Mouse (Mus musculus): ENCODE results near the gene Arfgap2. TPM values are rescaled to one million over a fixed set of nuclear protein-coding genes. Genes with fewer than 3 reads are reported as not detected.

Arfgap2 gene
- polyA plus RNA-seq, 1 experiment from 2014 or later = 94.6 TPM

Other genes with a start within 250 kb of the Arfgap2 start
- gene Rapsn, start 229.4 kb upstream of the Arfgap2 start, polyA plus RNA-seq (2014; fragmentation: Nextera tagmentation; extraction: Ambion mirVana) = 3.7 and 5.5 TPM in 2 replicates
- 387 and 389 TPM in 2 replicates for gene Psmc3, start 211.0 kb upstream of the Arfgap2 start, polyA plus RNA-seq (2014; fragmentation: Nextera tagmentation; extraction: Ambion mirVana)
- 21.9 and 27.6 TPM in 2 replicates for gene Slc39a13, start 194.6 kb upstream of the Arfgap2 start, polyA plus RNA-seq (2014; fragmentation: Nextera tagmentation; extraction: Ambion mirVana)
- 2.8 and 4.2 TPM in 2 replicates for gene Spi1, start 182.6 kb upstream of the Arfgap2 start, polyA plus RNA-seq (2014; fragmentation: Nextera tagmentation; extraction: Ambion mirVana)
- 0.11 and 0.49 TPM in 2 replicates for gene Mybpc3, start 146.8 kb upstream of the Arfgap2 start, polyA plus RNA-seq (2014; fragmentation: Nextera tagmentation; extraction: Ambion mirVana)
- gene Madd, start 81.1 kb upstream of the Arfgap2 start, polyA plus RNA-seq (2014; fragmentation: Nextera tagmentation; extraction: Ambion mirVana) = 21.4 and 24.8 TPM in 2 replicates
- gene Nr1h3, start 62.1 kb upstream of the Arfgap2 start, polyA plus RNA-seq (2014; fragmentation: Nextera tagmentation; extraction: Ambion mirVana) = 1.1 and 1.3 TPM in 2 replicates
- 37.5 and 38.3 TPM in 2 replicates for gene Acp2, start 62.1 kb upstream of the Arfgap2 start, polyA plus RNA-seq (2014; fragmentation: Nextera tagmentation; extraction: Ambion mirVana)
- gene Ddb2, start 28.0 kb upstream of the Arfgap2 start, polyA plus RNA-seq (2014; fragmentation: Nextera tagmentation; extraction: Ambion mirVana) = 5.8 and 6.8 TPM in 2 replicates
- 21.2 and 24.0 TPM in 2 replicates for gene Pacsin3, start 9.0 kb upstream of the Arfgap2 start, polyA plus RNA-seq (2014; fragmentation: Nextera tagmentation; extraction: Ambion mirVana)
- 98.5 and 98.6 TPM in 2 replicates for gene 1110051M20Rik, start 179.7 kb downstream of the Arfgap2 start, polyA plus RNA-seq (2014; fragmentation: Nextera tagmentation; extraction: Ambion mirVana)
- 5.4 and 5.8 TPM in 2 replicates for gene Lrp4, start 192.5 kb downstream of the Arfgap2 start, polyA plus RNA-seq (2014; fragmentation: Nextera tagmentation; extraction: Ambion mirVana)

Measured in neural tube, embryonic 11.5 days (tissue).